Mouse (Mus musculus) mature B cell (primary cell): Measurements from ENCODE around the gene Nrl.

Experiments used
- in situ Hi-C: fragments of 300-500 bp; cut with MboI; formaldehyde crosslinking; loops from 2 replicates; pipeline ENCODE4 v1.14.3; 2019

Gene Nrl

DNA sequence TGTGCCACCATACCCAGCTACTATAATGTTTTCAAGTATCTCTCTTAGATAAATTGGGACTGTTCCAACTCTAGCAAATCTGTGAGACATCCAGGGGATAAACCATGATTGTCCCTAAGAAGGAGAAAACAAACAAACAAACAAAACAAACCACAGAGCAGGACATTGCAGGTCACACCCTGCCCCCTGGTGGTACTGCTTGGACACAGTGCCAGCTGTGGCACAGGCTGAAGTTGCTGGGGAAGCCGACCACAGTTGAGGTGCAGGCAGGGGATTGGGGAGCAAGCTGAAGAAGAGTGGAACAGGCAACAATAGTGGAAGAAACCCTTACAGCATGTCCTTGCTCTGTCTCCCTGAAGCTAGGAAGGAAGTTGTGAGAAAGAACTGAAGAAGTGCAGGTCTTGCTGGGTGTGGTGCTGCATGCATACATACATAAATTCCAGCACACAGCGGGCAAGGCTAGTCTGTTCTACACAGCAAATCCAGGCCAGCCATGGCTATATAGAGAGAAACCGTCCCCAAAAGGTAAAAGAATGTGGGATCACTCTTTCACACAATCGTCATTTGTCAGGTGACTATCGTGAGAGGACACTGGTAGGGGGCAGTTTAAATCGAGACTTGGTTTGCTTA lies 11.4 kb upstream of the Nrl start:
- in situ Hi-C loops: no loop called here

DNA sequence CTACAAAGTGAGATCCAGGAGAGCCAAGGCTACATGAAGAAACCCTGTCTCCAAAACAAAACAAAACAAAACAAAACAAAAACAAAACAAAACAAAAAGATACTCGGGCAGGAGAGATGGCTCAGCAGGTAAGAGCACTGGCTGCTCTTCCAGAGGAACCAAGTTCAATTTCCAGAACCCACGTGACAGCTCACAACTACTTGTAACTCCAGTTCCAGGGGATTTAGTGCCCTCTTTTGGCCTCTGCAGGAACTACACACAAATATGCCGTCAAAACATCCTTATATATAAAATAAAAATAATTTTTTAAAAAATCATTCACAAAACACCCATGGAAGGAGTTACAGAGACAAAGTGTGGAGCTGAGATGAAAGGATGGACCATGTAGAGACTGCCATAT lies 3.2 kb upstream of the Nrl start:
- in situ Hi-C loops: no loop called here

DNA sequence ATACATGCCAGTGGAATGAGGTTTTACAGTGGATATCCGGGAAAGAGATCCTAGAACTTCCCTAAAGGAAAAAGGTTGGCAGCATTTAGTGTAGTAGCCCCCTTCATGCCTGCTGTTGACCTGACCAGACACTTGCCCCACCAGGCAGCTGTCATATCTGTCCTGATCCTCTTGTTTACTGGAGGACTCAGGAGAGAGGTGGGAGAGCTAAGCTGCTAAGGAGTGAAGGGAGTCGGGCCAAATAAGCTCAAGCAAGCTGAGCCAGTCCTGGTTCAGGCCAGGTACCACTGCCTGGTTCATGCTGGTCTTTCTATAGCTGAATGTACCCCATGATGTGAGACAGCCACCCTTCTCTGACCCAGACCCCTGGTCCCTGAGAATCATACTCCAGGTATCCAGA lies 1.9 kb upstream of the Nrl start:
- in situ Hi-C loops: no loop called here

- in situ Hi-C loops: no loop called here
Observed at GRCm38 (mm10) chr14:55524062-55524461, 719 bp downstream of the Nrl start.

GRCm38 (mm10) chr14:55520451-55521361 lies 4.1 kb downstream of the Nrl start:
- in situ Hi-C loops: no loop called here

DNA sequence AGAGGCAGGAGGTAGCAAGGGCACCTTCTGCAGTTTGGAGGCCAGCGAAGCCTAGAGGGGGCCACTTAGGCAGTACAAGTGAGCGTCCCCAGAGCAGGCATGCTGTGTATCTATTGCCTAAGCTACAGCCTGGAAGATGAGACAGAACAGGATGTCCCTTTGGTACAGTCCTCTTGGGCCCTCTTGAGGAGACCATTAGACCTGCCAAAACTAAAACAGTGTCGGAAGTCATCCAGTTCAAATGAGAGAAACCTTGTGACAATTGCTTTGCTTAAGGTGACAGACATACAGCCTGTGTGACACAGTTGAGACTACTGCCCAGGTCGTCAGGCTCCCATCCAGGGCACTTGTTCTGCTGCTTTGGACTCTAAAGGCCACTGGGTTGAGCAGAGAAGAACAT lies 5.2 kb downstream of the Nrl start:
- in situ Hi-C loops: no loop called here

DNA sequence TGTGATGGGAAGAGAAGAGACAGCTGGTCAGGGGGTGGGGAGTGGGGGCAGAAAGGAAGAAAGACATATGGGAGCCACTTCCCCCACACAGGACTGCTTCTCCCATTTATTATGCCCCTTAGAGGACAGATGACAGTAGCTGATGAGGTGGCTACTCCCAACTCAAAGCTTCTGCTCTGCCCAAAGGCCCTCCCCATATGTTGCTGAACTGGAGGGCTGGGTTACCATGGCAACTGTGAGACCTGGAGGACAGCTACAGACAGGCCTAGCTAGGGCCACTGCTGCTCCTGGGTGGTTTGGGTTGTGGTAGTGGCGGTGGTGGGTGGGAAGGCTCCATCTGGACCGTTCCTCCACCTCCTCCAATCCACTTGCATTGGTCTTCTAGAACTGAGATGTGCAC lies 5.9 kb downstream of the Nrl start:
- in situ Hi-C loops: no loop called here

DNA sequence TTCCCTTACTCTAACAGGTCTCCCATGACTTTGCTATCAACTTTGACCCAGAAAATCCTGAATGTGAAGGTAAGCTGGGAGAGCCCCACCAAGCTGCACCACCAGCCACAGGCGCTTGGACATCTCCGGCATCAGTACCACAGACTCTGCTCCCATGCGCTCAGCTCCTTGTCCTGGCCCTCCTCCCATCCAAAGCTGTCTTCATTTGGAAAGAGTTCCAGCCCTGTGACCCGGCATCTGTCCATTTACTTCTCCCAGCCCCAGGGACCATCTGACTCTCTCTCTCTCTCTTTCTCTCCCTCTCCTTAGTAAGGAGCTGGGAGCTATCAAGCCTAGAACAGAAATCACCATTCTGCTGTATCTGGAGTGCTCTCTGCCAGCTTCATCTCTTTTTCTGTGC lies 8.9 kb downstream of the Nrl start:
- in situ Hi-C loops: no loop called here

DNA sequence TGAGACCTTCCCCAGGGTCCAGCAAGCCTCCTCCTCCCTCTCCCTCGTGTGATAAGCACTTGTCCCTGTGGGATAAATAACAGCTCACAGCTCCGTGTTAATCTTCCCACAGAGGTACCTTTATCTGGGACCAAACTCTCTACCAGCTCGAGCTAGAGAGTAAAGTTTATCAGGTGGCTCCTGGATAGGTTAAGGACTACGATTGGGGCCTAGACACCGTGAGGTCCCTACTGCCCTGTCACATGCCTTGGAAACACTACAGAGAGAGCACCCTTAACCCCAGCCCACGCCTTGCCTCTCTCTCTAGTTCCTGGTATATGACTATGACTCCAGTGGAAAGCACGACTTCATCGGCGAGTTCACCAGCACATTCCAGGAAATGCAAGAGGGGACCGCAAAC lies 10.9 kb downstream of the Nrl start:
- in situ Hi-C loops: no loop called here

DNA sequence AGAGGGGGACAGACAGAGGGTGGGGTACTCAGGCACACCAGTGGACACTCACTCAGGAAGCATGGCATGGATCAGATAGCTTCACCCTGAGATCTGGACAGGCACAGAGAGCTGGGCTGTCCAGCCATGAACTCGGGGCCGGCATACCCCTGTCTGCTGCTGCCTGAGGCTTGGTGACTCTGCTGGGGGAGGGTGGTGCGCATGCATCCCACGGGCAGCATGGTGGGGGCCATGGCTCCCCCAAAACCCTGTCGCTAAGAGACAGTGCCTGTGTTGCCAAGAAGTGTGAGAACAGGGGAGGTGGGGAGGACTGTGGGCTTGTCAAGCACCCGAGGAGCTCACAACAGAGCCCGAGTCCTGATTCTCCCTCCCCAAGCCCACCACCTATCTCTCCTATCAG lies 13.7 kb downstream of the Nrl start:
- in situ Hi-C loops: no loop called here

DNA sequence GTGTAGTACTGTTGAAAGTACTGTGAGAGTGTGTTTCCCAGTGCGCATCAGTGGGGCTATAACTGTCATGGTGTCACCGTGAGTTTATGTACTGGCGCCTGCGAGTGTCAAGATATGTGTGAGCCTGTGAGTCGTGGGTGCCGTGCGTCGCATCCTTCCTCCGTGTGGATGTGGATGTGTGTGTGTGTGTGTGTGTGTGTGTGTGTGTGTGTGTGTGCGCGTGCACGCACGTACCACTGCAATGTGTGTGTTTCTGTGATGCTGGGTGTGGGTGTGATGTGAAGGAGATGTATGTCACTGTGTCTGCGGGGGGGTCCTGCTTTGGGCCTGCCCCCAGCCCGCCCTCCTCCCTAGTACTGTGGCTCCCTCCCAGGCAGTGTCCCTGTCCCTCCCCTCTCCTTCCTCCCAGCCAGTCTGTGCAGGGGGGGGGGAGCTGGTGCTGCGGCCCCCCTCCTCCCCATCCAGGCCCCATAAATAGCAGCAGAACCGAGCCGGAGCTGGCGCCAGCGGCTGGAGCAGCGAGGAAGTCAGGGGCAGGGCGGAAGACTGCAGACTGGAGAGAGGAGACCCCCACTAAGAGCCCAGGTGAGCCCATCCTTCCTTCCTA lies 14.6 kb downstream of the Nrl start, which contains the start of gene Cpne6:
TSS of gene Cpne6 (plus strand) at position 321 of the 607 bp plus-strand sequence.
- in situ Hi-C loops: no loop called here

DNA sequence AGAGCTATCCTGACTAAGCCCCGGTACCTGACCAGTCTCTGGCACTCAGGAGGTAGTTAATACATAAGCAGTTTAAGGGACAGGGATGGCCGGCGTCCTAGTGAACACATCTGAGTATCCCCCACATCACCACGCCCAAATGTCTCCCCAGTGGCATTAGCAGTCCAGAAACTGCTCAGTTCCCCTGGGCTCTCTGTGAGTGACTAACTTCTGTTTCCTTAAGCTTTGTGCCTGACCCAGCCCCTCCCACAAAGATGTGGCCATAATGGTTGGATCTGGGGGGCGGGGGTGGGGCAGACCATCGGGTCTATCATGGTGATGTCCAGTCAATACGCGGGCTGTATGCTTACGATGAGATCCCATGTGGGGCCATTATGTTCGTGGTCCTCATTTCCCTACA lies 15.2 kb downstream of the Nrl start:
- in situ Hi-C loops: no loop called here

- in situ Hi-C loops: no loop called here
Observed at GRCm38 (mm10) chr14:55507801-55508200, 17.0 kb downstream of the Nrl start.

- in situ Hi-C loops: no loop called here
Observed at GRCm38 (mm10) chr14:55505612-55506011, 19.2 kb downstream of the Nrl start.

DNA sequence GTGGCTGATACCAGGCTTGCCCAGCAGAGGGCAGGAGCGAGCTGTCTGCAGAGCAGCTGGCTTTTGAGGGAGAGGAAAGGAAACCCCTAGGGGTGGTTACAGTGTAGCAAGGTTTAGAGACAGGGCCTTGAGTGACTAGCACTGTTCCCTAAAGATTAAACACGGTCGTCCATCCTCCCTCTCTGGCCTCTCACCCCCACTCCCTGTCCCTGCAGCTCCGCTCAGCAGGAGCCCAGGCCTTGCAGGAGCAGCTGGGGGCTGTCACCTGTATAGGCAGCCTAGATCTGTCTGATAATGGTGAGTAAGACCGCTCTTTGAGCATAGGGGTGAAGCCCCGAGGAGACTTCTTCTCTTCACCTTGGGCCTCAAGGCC lies 27.3 kb downstream of the Nrl start:
- in situ Hi-C loops: no loop called here

DNA sequence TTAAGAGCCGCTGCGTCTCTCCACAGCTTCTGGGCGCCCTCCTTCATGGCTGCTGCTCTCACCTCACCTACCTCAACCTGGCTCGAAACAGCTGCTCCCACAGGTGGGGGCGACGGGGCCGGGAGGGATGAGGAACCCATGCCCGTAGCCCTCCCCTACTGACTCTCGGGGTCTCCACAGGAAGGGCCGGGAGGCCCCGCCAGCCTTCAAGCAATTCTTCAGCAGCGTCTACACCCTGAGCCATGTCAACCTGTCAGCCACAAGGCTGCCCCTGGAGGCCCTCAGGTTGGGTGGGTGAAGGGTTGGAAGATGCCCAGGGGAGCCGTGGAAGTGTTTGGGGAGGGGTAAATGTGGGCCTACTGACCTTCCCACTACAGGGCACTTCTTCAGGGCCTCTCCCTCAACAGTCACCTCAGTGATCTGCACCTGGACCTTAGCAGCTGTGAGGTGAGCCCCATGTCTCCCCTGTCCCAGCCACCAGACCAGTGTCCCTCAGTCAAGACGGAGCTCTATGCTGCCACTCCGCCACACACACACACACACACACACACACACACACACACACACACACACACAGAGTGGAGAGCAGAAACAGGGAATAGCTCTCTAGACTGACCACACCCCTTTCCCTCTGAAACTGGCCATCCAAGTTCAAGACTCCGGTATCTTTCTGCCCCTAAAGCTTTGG lies 27.9 kb downstream of the Nrl start:
- in situ Hi-C loops: no loop called here

- in situ Hi-C loops: no loop called here
Observed at GRCm38 (mm10) chr14:55495509-55496240, 29.1 kb downstream of the Nrl start.

- in situ Hi-C loops: no loop called here
Observed at GRCm38 (mm10) chr14:55492103-55492502, 32.7 kb downstream of the Nrl start.

DNA sequence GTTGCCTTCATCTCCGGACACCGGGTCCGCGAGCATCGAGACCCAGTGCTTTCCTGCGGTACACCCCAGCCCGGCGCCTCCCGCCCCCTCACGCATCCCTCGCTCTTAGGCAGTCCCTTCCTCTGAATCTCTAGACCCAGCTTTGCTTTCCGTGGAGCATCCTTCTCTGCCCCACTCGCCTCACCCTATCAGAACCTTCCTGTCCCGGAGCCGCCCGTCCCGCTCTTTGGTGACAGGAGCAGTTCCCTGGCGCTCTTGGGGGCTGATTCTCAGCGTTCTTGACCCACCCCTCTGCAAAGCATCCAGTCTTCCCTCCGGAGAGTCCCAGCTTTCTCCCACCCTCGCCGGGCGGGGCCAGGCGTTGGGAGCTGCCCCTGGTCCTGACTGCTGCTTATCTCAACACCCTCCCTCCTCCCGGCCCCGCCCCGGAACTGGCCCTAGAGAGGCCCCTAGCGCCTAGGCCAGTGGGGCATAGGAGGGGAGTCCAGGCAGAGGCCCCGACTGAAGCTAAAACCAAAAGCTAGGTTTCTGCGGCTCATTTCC lies 33.4 kb downstream of the Nrl start:
- in situ Hi-C loops: no loop called here

DNA sequence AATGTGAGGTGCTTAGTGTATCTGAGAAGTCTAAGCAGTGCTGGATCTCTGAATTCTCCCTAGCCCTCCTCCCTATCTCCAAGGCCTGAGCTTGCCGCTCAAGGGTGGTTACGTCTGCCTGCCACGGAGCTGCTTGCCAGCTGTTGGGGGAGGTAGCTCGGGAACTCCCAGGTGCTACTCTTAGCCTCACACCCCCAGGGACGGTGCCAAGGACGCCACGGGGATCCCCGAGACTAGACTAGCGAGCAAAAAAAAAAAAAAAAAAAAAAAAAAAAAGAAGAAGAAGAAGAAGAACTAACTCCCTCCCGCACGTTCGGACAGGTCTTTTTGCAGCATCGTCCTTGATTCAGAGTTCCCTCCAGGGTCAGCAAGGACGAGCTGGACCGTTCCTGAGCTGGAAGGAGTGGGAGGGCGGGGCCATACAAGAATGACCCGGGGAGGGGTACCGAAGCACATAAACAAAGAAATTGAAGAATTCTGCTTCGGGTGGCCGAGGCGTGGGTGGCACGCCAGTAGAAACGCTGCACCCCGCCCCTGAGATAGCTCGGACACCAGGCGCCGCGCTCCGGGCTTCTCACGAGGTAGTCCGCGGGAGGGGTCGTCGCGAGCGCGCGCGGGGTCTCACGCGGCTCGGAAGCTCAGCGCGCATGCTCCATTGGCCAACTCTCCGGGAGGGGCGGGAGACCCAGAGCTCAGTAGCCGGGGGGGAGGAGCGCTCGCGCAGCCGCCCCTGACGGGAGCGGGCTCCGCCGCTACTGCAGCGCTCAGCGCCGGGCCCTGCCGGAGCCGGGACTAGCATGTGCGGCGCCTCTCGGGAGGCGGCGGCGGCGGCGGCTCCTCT lies 34.2 kb downstream of the Nrl start, which contains the start of gene Carmil3:
TSS of gene Carmil3 (plus strand) at position 291 of the 841 bp plus-strand sequence.
- in situ Hi-C loops: no loop called here
